Comparison of ENCODE assay signal across 26 mouse cellular contexts in genomic region chr5:32718916-32719315, GRCm38 (mm10).
DNase-seq lines count a peak whose midpoint lies in the region; ATAC-seq and TF ChIP-seq lines count a peak whose summit lies in the region.
"Had no signal": no experiment of that assay in that cellular context is flagged by ENCODE, and none has a peak within 500 bp of the region (broad histone marks: within the 10 kb centered on the region; RNA-seq: fewer than 3 reads in every experiment).

No protein-coding gene starts in this region.

- H3K27me3 ChIP-seq in intestine, embryonic 16.5 days (replicated peaks; ENCODE audit: control insufficient read depth, insufficient read depth, low read length) = no peaks in the 10 kb centered on the region
- no peaks in the 10 kb centered on the region for H3K27me3 ChIP-seq in intestine, postnatal 0 days (replicated peaks; ENCODE audit: control insufficient read depth, insufficient read depth, low read length)
- no peaks in the 10 kb centered on the region for H3K27me3 ChIP-seq in midbrain, embryonic 10.5 days (ENCODE audit: low read depth, poor library complexity, severe bottlenecking)
- H3K27me3 ChIP-seq in midbrain, embryonic 16.5 days (ENCODE audit: control insufficient read depth, insufficient read depth, low read depth, low read length) = no peaks in the 10 kb centered on the region
- H3K27me3 ChIP-seq in liver, embryonic 15.5 days = no peaks in the 10 kb centered on the region
- H3K27me3 ChIP-seq: CH12.LX; limb, embryonic 12.5 days; midbrain, embryonic 15.5 days had no signal

- no peak overlapping the region for H3K4me2 ChIP-seq in intestine, embryonic 16.5 days (ENCODE audit: low read depth, low read length)
- H3K4me2 ChIP-seq in intestine, postnatal 0 days (replicated peaks; ENCODE audit: low read depth) = no peak overlapping the region
- H3K4me2 ChIP-seq in midbrain, embryonic 16.5 days (ENCODE audit: low read length) = no peak overlapping the region
- H3K4me2 ChIP-seq in liver, embryonic 15.5 days = no peak overlapping the region
- H3K4me2 ChIP-seq: heart, embryonic 11.5 days; limb, embryonic 12.5 days; midbrain, embryonic 15.5 days had no signal

- peak overlapping the region; percentile 8; the same call in 1 of the 2 replicates for H3K27ac ChIP-seq in intestine, embryonic 16.5 days (ENCODE audit: low read length)
- H3K27ac ChIP-seq in intestine, postnatal 0 days (ENCODE audit: low read depth, low read length) = no peak overlapping the region
- no peak overlapping the region for H3K27ac ChIP-seq in midbrain, embryonic 10.5 days (replicated peaks)
- H3K27ac ChIP-seq in midbrain, embryonic 16.5 days (ENCODE audit: low read length) = no peak overlapping the region
- H3K27ac ChIP-seq in liver, embryonic 15.5 days (replicated peaks) = peak overlapping the region; percentile 67
- H3K27ac ChIP-seq: gastrocnemius, adult 2 months; hindbrain, postnatal 0 days; limb, embryonic 12.5 days; midbrain, embryonic 15.5 days had no signal

- DNase-seq in midbrain, embryonic 10.5 days (ENCODE audit: low spot score) = peak; percentile 9
- peak; percentile 88 for DNase-seq in yolk sac, embryonic 10.5 days (ENCODE audit: low spot score)
- no peak for DNase-seq in left cerebral cortex, adult 18-20 months (ENCODE audit: low spot score in 2 of 2)
- DNase-seq in layer of hippocampus, adult 11-12 months (ENCODE audit: low spot score) = no peak
- DNase-seq: adrenal gland, adult 8-10 months; B cell, adult 2 months; cerebellum, adult 18-20 months; cerebellum, postnatal 14 days; gastrocnemius, adult 2 months; kidney, adult 9 months; layer of hippocampus, postnatal 36 days; lung, adult 2 months; lung, postnatal 36 days; right cerebral cortex, postnatal 4 days; thymus, adult 2 months had no signal

- no peak overlapping the region for H3K4me3 ChIP-seq in intestine, embryonic 16.5 days (ENCODE audit: low read length)
- H3K4me3 ChIP-seq in intestine, postnatal 0 days (ENCODE audit: low read depth, low read length) = no peak overlapping the region
- H3K4me3 ChIP-seq in midbrain, embryonic 10.5 days = no peak overlapping the region
- no peak overlapping the region for H3K4me3 ChIP-seq in midbrain, embryonic 16.5 days (ENCODE audit: low read depth, low read length)
- no peak overlapping the region for H3K4me3 ChIP-seq in liver, embryonic 15.5 days (replicated peaks)
- H3K4me3 ChIP-seq: gastrocnemius, adult 2 months; limb, embryonic 12.5 days; midbrain, embryonic 15.5 days had no signal

- peaks cover 27% of the 10 kb centered on the region for H3K4me1 ChIP-seq in intestine, embryonic 16.5 days (ENCODE audit: control insufficient read depth, insufficient read depth, low read length)
- no peaks in the 10 kb centered on the region for H3K4me1 ChIP-seq in intestine, postnatal 0 days (replicated peaks; ENCODE audit: control insufficient read depth, insufficient read depth, low read length)
- H3K4me1 ChIP-seq in midbrain, embryonic 10.5 days = no peaks in the 10 kb centered on the region
- H3K4me1 ChIP-seq in midbrain, embryonic 16.5 days (ENCODE audit: control insufficient read depth, insufficient read depth, low read length) = no peaks in the 10 kb centered on the region
- peaks cover 12% of the 10 kb centered on the region; the same call in 1 of the 2 replicates for H3K4me1 ChIP-seq in liver, embryonic 15.5 days (replicated peaks)
- H3K4me1 ChIP-seq: midbrain, embryonic 15.5 days had no signal

- peak; percentile 22; the same call in 1 of the 2 replicates for ATAC-seq in intestine, embryonic 16.5 days
- no peak for ATAC-seq in intestine, postnatal 0 days
- no peak for ATAC-seq in midbrain, embryonic 16.5 days
- 0 out of 2 replicates have a peak, but pooled peaks have one; percentile 18 for ATAC-seq in liver, embryonic 15.5 days (ENCODE audit: insufficient read depth)
- ATAC-seq: forebrain, embryonic 14.5 days; hindbrain, postnatal 0 days; midbrain, embryonic 15.5 days had no signal

- no peak overlapping the region for H3K9ac ChIP-seq in intestine, embryonic 16.5 days (ENCODE audit: low read depth, low read length)
- H3K9ac ChIP-seq in intestine, postnatal 0 days (ENCODE audit: low read depth, low read length) = no peak overlapping the region
- no peak overlapping the region for H3K9ac ChIP-seq in midbrain, embryonic 16.5 days (ENCODE audit: low read depth, low read length)
- H3K9ac ChIP-seq in liver, embryonic 15.5 days = no peak overlapping the region
- H3K9ac ChIP-seq: limb, embryonic 12.5 days; midbrain, embryonic 15.5 days had no signal

- 39% methylated on average over 6 of the region's 6 CpGs for WGBS in intestine, embryonic 16.5 days
- WGBS in intestine, postnatal 0 days = 22% methylated on average over 6 of the region's 6 CpGs
- 64% methylated on average over 6 of the region's 6 CpGs for WGBS in midbrain, embryonic 10.5 days
- WGBS in midbrain, embryonic 16.5 days = 70% methylated on average over 6 of the region's 6 CpGs
- 43% methylated on average over 6 of the region's 6 CpGs for WGBS in liver, embryonic 15.5 days (ENCODE audit: insufficient replicate concordance)

- no peaks in the 10 kb centered on the region for H3K36me3 ChIP-seq in intestine, embryonic 16.5 days (ENCODE audit: control insufficient read depth, insufficient read depth, low read length)
- H3K36me3 ChIP-seq in intestine, postnatal 0 days (ENCODE audit: control insufficient read depth, insufficient read depth) = no peaks in the 10 kb centered on the region
- H3K36me3 ChIP-seq in midbrain, embryonic 10.5 days = no peaks in the 10 kb centered on the region
- no peaks in the 10 kb centered on the region for H3K36me3 ChIP-seq in midbrain, embryonic 16.5 days (ENCODE audit: control insufficient read depth, insufficient read depth, low read length)
- H3K36me3 ChIP-seq in liver, embryonic 15.5 days (replicated peaks) = no peaks in the 10 kb centered on the region
- H3K36me3 ChIP-seq: G1E; limb, embryonic 12.5 days; midbrain, embryonic 15.5 days had no signal

- no peak for TF ChIP-seq CTCF in intestine, postnatal 0 days (IDR thresholded peaks at IDR 0.05; ENCODE audit: low read depth)

- no peaks in the 10 kb centered on the region for H3K9me3 ChIP-seq in intestine, embryonic 16.5 days (ENCODE audit: control insufficient read depth, low read length)
- H3K9me3 ChIP-seq in intestine, postnatal 0 days (ENCODE audit: control insufficient read depth) = no peaks in the 10 kb centered on the region
- H3K9me3 ChIP-seq in midbrain, embryonic 10.5 days (replicated peaks) = no peaks in the 10 kb centered on the region
- no peaks in the 10 kb centered on the region for H3K9me3 ChIP-seq in midbrain, embryonic 16.5 days (replicated peaks; ENCODE audit: control insufficient read depth, low read length, poor library complexity, severe bottlenecking)
- no peaks in the 10 kb centered on the region for H3K9me3 ChIP-seq in liver, embryonic 15.5 days (replicated peaks)
- H3K9me3 ChIP-seq: G1E; limb, embryonic 12.5 days; midbrain, embryonic 15.5 days had no signal

Comparison
In these comparisons a context has a peak if more than half of its experiments do, and no peak if none do; other contexts are left out.
1. ATAC-seq: peak in intestine, embryonic 16.5 days (single experiment) and liver, embryonic 15.5 days (single experiment); none in intestine, postnatal 0 days (single experiment) and midbrain, embryonic 16.5 days (single experiment).
2. H3K27ac ChIP-seq: peak in intestine, embryonic 16.5 days (single experiment) and liver, embryonic 15.5 days (single experiment); none in intestine, postnatal 0 days (single experiment), midbrain, embryonic 10.5 days (single experiment) and midbrain, embryonic 16.5 days (single experiment).
3. DNase-seq: peak in midbrain, embryonic 10.5 days (single experiment) and yolk sac, embryonic 10.5 days (single experiment); none in left cerebral cortex, adult 18-20 months (0 of 2) and layer of hippocampus, adult 11-12 months (single experiment).